Mouse (Mus musculus) midbrain, embryonic 16.5 days (tissue): ENCODE results near the gene Edem2. TPM values are rescaled to one million over a fixed set of nuclear protein-coding genes. Genes with fewer than 3 reads are reported as not detected.
"Not testable (repeated sequence)": the region's sequence is repeated elsewhere in the genome, so short reads cannot be mapped to it uniquely, and the experiment has no call there.

ENCODE experiments used
- ATAC-seq: fragments of 200-750 bp; cut with Nextera tagmentation; 2 replicates; pipeline ENCODE4 v1.8.0; 2017; ENCODE audit warnings: moderate TSS enrichment
- H3K27ac ChIP-seq: fragments of 300-500 bp; sonication (generic); 2 replicates; pipeline ENCODE4 v1.5.1; 2014; ENCODE audit warnings: mild to moderate bottlenecking, low read length, mixed read lengths
- H3K27me3 ChIP-seq: fragments of 300-500 bp; sonication (generic); 2 replicates; pipeline ENCODE4 v1.6.1; 2014; ENCODE audit warnings: low read depth, low read length, mixed read lengths; ENCODE audit not compliant: control insufficient read depth, insufficient read depth
- H3K36me3 ChIP-seq: fragments of 300-500 bp; sonication (generic); 2 replicates; pipeline ENCODE4 v1.6.1; 2014; ENCODE audit warnings: mild to moderate bottlenecking, low read length, moderate library complexity, mixed read lengths; ENCODE audit not compliant: control insufficient read depth, insufficient read depth
- H3K4me1 ChIP-seq: fragments of 300-500 bp; sonication (generic); 2 replicates; pipeline ENCODE4 v1.6.1; 2014; ENCODE audit warnings: mild to moderate bottlenecking, low read length, mixed read lengths; ENCODE audit not compliant: control insufficient read depth, insufficient read depth
- H3K4me2 ChIP-seq: fragments of 300-500 bp; sonication (generic); 2 replicates; pipeline ENCODE4 v1.6.1; 2014; ENCODE audit warnings: mild to moderate bottlenecking, low read length, mixed read lengths
- H3K4me3 ChIP-seq: fragments of 300-500 bp; sonication (generic); 2 replicates; pipeline ENCODE4 v1.5.1; 2014; ENCODE audit warnings: low read depth, mild to moderate bottlenecking, low read length, moderate library complexity, mixed read lengths
- H3K9ac ChIP-seq: fragments of 300-500 bp; sonication (generic); 2 replicates; pipeline ENCODE4 v1.6.1; 2014; ENCODE audit warnings: low read depth, low read length, mixed read lengths
- H3K9me3 ChIP-seq: fragments of 300-500 bp; sonication (generic); replicated peaks from 2 replicates; pipeline ENCODE4 v1.6.1; 2014; ENCODE audit warnings: mild to moderate bottlenecking, low read length, mixed read lengths; ENCODE audit not compliant: control insufficient read depth, poor library complexity, severe bottlenecking
- WGBS: fragments of 180-500 bp; shearing (Covaris S2); extraction: QIAGEN DNeasy Blood & Tissue Kit; methylation state at CpG from one replicate; pipeline ENCODE4 v1.1.7; 2014; 5-methylcytosine and 5-hydroxymethylcytosine counted together
- polyA plus RNA-seq: library from polyadenylated mRNA; unstranded; fragments of >200 nt; fragmentation: Nextera tagmentation; extraction: Ambion mirVana; gene quantifications from 2 replicates; pipeline ENCODE4 v1.2.1, GENCODE M21; 2015

Gene Edem2
- polyA plus RNA-seq, 1 experiment from 2014 or later, result 46.3 TPM

- WGBS, result 91% methylated on average over 6 of the region's 6 CpGs
- H3K4me2 ChIP-seq, result no peak overlapping the region
- H3K36me3 ChIP-seq, result peaks cover 22% of the 10 kb centered on the region
- ATAC-seq, result no peak
- H3K4me3 ChIP-seq, result no peak overlapping the region
- H3K4me1 ChIP-seq, result peaks cover 12% of the 10 kb centered on the region
- H3K9me3 ChIP-seq, result no peaks in the 10 kb centered on the region
- no peaks in the 10 kb centered on the region for H3K27me3 ChIP-seq
- H3K9ac ChIP-seq, result no peak overlapping the region
- no peak overlapping the region for H3K27ac ChIP-seq
Observed at GRCm38 (mm10) chr2:155724526-155724925, 4.7 kb downstream of the Edem2 start.

- H3K27ac ChIP-seq, result no peak overlapping the region
- H3K36me3 ChIP-seq, result peaks cover 23% of the 10 kb centered on the region
- no peaks in the 10 kb centered on the region for H3K9me3 ChIP-seq
- ATAC-seq, result no peak
- 89% methylated on average over 5 of the region's 5 CpGs for WGBS
- no peak overlapping the region for H3K4me3 ChIP-seq
- H3K27me3 ChIP-seq, result no peaks in the 10 kb centered on the region
- H3K9ac ChIP-seq, result no peak overlapping the region
- H3K4me2 ChIP-seq, result no peak overlapping the region
- H3K4me1 ChIP-seq, result peaks cover 12% of the 10 kb centered on the region
Observed at GRCm38 (mm10) chr2:155724036-155724435, 5.2 kb downstream of the Edem2 start.

- H3K9me3 ChIP-seq, result no peaks in the 10 kb centered on the region
- 92% methylated on average over 5 of the region's 5 CpGs for WGBS
- H3K27me3 ChIP-seq, result no peaks in the 10 kb centered on the region
- ATAC-seq, result no peak
- no peaks in the 10 kb centered on the region for H3K4me1 ChIP-seq
- peaks cover 31% of the 10 kb centered on the region for H3K36me3 ChIP-seq
- no peak overlapping the region for H3K4me2 ChIP-seq
- no peak overlapping the region for H3K4me3 ChIP-seq
- H3K9ac ChIP-seq, result no peak overlapping the region
- no peak overlapping the region for H3K27ac ChIP-seq
Observed at GRCm38 (mm10) chr2:155720585-155720984, 8.7 kb downstream of the Edem2 start.

GRCm38 (mm10) chr2:155717082-155717990 lies 11.9 kb downstream of the Edem2 start:
- H3K9ac ChIP-seq, result no peak overlapping the region
- no peaks in the 10 kb centered on the region for H3K4me1 ChIP-seq
- H3K9me3 ChIP-seq, result no peaks in the 10 kb centered on the region
- H3K27ac ChIP-seq, result no peak overlapping the region
- H3K4me2 ChIP-seq, result no peak overlapping the region
- ATAC-seq, result no peak
- no peaks in the 10 kb centered on the region for H3K27me3 ChIP-seq
- peaks cover 34% of the 10 kb centered on the region for H3K36me3 ChIP-seq
- 88% methylated on average over 12 of the region's 12 CpGs for WGBS
- no peak overlapping the region for H3K4me3 ChIP-seq

GRCm38 (mm10) chr2:155710557-155710956 lies 18.7 kb downstream of the Edem2 start:
- Histone ChIP-seq H3K9ac (no peak overlapping the region), H3K4me2 (no peak overlapping the region), H3K4me3 (no peak overlapping the region), H3K36me3 (peaks cover 38% of the 10 kb centered on the region), H3K27ac (no peak overlapping the region), H3K9me3 (no peaks in the 10 kb centered on the region), H3K4me1 (no peaks in the 10 kb centered on the region), H3K27me3 (no peaks in the 10 kb centered on the region)
- no peak for ATAC-seq
- 90% methylated on average over 11 of the region's 11 CpGs for WGBS

- H3K4me3 ChIP-seq, result no peak overlapping the region
- H3K9ac ChIP-seq, result no peak overlapping the region
- H3K4me1 ChIP-seq, result no peaks in the 10 kb centered on the region
- H3K27me3 ChIP-seq, result no peaks in the 10 kb centered on the region
- no peak for ATAC-seq
- H3K27ac ChIP-seq, result no peak overlapping the region
- peaks cover 46% of the 10 kb centered on the region for H3K36me3 ChIP-seq
- no peaks in the 10 kb centered on the region for H3K9me3 ChIP-seq
- WGBS, result 79% methylated on average over 4 of the region's 4 CpGs
- H3K4me2 ChIP-seq, result no peak overlapping the region
Observed at GRCm38 (mm10) chr2:155707251-155707650, 22.0 kb downstream of the Edem2 start.

- WGBS, result 10% methylated on average over 4 of the region's 4 CpGs
- no peak for ATAC-seq
- H3K4me2 ChIP-seq, result no peak overlapping the region
- H3K9ac ChIP-seq, result no peak overlapping the region
- no peaks in the 10 kb centered on the region for H3K9me3 ChIP-seq
- H3K4me1 ChIP-seq, result no peaks in the 10 kb centered on the region
- peaks cover 34% of the 10 kb centered on the region for H3K36me3 ChIP-seq
- no peaks in the 10 kb centered on the region for H3K27me3 ChIP-seq
- no peak overlapping the region for H3K4me3 ChIP-seq
- H3K27ac ChIP-seq, result no peak overlapping the region
Observed at GRCm38 (mm10) chr2:155703630-155704029, 25.6 kb downstream of the Edem2 start.

GRCm38 (mm10) chr2:155701399-155701919 lies 27.8 kb downstream of the Edem2 start:
- H3K9me3 ChIP-seq, result no peaks in the 10 kb centered on the region
- H3K9ac ChIP-seq, result no peak overlapping the region
- no peaks in the 10 kb centered on the region for H3K4me1 ChIP-seq
- no peak overlapping the region for H3K4me3 ChIP-seq
- no peak for ATAC-seq
- no peak overlapping the region for H3K4me2 ChIP-seq
- H3K27me3 ChIP-seq, result no peaks in the 10 kb centered on the region
- H3K36me3 ChIP-seq, result peaks cover 27% of the 10 kb centered on the region
- WGBS, result 93% methylated on average over 19 of the region's 19 CpGs
- no peak overlapping the region for H3K27ac ChIP-seq

- not testable (repeated sequence) for H3K27ac ChIP-seq, H3K9me3 ChIP-seq, H3K4me1 ChIP-seq, H3K9ac ChIP-seq, ATAC-seq, H3K4me3 ChIP-seq, H3K4me2 ChIP-seq, H3K27me3 ChIP-seq
- H3K36me3 ChIP-seq, result peaks cover 15% of the 10 kb centered on the region; the same call in 1 of the 2 replicates
- WGBS, result 93% methylated on average over 6 of the region's 6 CpGs
Observed at GRCm38 (mm10) chr2:155698443-155698842, 30.8 kb downstream of the Edem2 start.
